Mouse (Mus musculus): ENCODE results near the gene Slc26a3. TPM values are rescaled to one million over a fixed set of nuclear protein-coding genes. Genes with fewer than 3 reads are reported as not detected.
A peak's percentile ranks its signal among the peaks of the same experiment; 100 is the strongest.

Slc26a3 gene
- polyA plus RNA-seq, 2 experiments = 0.02 to 0.18 TPM

- TF ChIP-seq CTCF (IDR thresholded peaks at IDR 0.05; ENCODE audit: low read depth) (no peak), EP300 (IDR thresholded peaks at IDR 0.05; ENCODE audit: low read depth) (no peak)
- H3K9me3 ChIP-seq (ENCODE audit: control insufficient read depth, low read length) = no peaks in the 10 kb centered on the region
- no peak overlapping the region for H3K9ac ChIP-seq (replicated peaks)
- H3K4me1 ChIP-seq (replicated peaks; ENCODE audit: control insufficient read depth in 2 of 2, insufficient read depth in 2 of 2, low read length in 1 of 2) = no peaks in the 10 kb centered on the region
- H3K4me3 ChIP-seq (ENCODE audit: insufficient read depth in 1 of 2, low read depth in 2 of 2, low read length in 2 of 2) = no peak overlapping the region
- no peaks in the 10 kb centered on the region for H3K36me3 ChIP-seq (replicated peaks; ENCODE audit: control insufficient read depth, insufficient read depth, low read depth)
- no peak for ATAC-seq (ENCODE audit: insufficient read depth)
- peak overlapping the region; percentile 28; the same call in 1 of the 2 replicates for H3K4me2 ChIP-seq (ENCODE audit: low read depth)
- no peak overlapping the region for H3K27ac ChIP-seq
- no peaks in the 10 kb centered on the region; the same call in 1 of the 2 replicates for H3K27me3 ChIP-seq (ENCODE audit: control insufficient read depth, insufficient read depth, low read length)
- 3% methylated on average over 11 of the region's 11 CpGs for WGBS (ENCODE audit: insufficient replicate concordance)
- DNase-seq (ENCODE audit: low read depth in 3 of 3, low spot score in 3 of 3) = peak in 1 of 3 experiments; percentile 4
Measured at GRCm38 (mm10) chr12:31444131-31444546, 53.5 kb downstream of the Slc26a3 start.

- no peaks in the 10 kb centered on the region for H3K36me3 ChIP-seq (replicated peaks; ENCODE audit: control insufficient read depth, insufficient read depth, low read depth)
- TF ChIP-seq CTCF (IDR thresholded peaks at IDR 0.05; ENCODE audit: low read depth) (no peak), EP300 (IDR thresholded peaks at IDR 0.05; ENCODE audit: low read depth) (no peak)
- 51% methylated on average over 6 of the region's 6 CpGs for WGBS (ENCODE audit: insufficient replicate concordance)
- no peak for DNase-seq (ENCODE audit: low read depth in 3 of 3, low spot score in 3 of 3)
- H3K4me3 ChIP-seq (ENCODE audit: insufficient read depth in 1 of 2, low read depth in 2 of 2, low read length in 2 of 2) = no peak overlapping the region
- no peaks in the 10 kb centered on the region for H3K4me1 ChIP-seq (replicated peaks; ENCODE audit: control insufficient read depth in 2 of 2, insufficient read depth in 2 of 2, low read length in 1 of 2)
- no peaks in the 10 kb centered on the region; the same call in 1 of the 2 replicates for H3K27me3 ChIP-seq (ENCODE audit: control insufficient read depth, insufficient read depth, low read length)
- no peak overlapping the region for H3K4me2 ChIP-seq (ENCODE audit: low read depth)
- ATAC-seq (ENCODE audit: insufficient read depth) = no peak
- no peak overlapping the region for H3K27ac ChIP-seq
- H3K9ac ChIP-seq (replicated peaks) = no peak overlapping the region
- H3K9me3 ChIP-seq (ENCODE audit: control insufficient read depth, low read length) = no peaks in the 10 kb centered on the region
Measured at GRCm38 (mm10) chr12:31444827-31445226, 54.2 kb downstream of the Slc26a3 start.

- Histone ChIP-seq H3K9me3 (ENCODE audit: control insufficient read depth, low read length) (no peaks in the 10 kb centered on the region), H3K36me3 (replicated peaks; ENCODE audit: control insufficient read depth, insufficient read depth, low read depth) (no peaks in the 10 kb centered on the region), H3K27ac (no peak overlapping the region), H3K4me1 (replicated peaks; ENCODE audit: control insufficient read depth in 2 of 2, insufficient read depth in 2 of 2, low read length in 1 of 2) (no peaks in the 10 kb centered on the region), H3K4me2 (ENCODE audit: low read depth) (no peak overlapping the region), H3K27me3 (ENCODE audit: control insufficient read depth, insufficient read depth, low read length) (no peaks in the 10 kb centered on the region), H3K9ac (replicated peaks) (no peak overlapping the region), H3K4me3 (ENCODE audit: insufficient read depth in 1 of 2, low read depth in 2 of 2, low read length in 2 of 2) (no peak overlapping the region)
- no peak for ATAC-seq (ENCODE audit: insufficient read depth)
- TF ChIP-seq CTCF (IDR thresholded peaks at IDR 0.05; ENCODE audit: low read depth) (no peak), EP300 (IDR thresholded peaks at IDR 0.05; ENCODE audit: low read depth) (no peak)
- 64% methylated on average over 3 of the region's 3 CpGs for WGBS (ENCODE audit: insufficient replicate concordance)
- no peak for DNase-seq (ENCODE audit: low read depth in 3 of 3, low spot score in 3 of 3)
Measured at GRCm38 (mm10) chr12:31449341-31449740, 58.7 kb downstream of the Slc26a3 start.

GRCm38 (mm10) chr12:31456271-31456670 lies 65.6 kb downstream of the Slc26a3 start:
- H3K4me3 ChIP-seq (ENCODE audit: insufficient read depth in 1 of 2, low read depth in 2 of 2, low read length in 2 of 2) = no peak overlapping the region
- no peak for TF ChIP-seq EP300 (IDR thresholded peaks at IDR 0.05; ENCODE audit: low read depth)
- TF ChIP-seq CTCF (IDR thresholded peaks at IDR 0.05; ENCODE audit: low read depth) = no peak
- H3K9me3 ChIP-seq (ENCODE audit: control insufficient read depth, low read length) = no peaks in the 10 kb centered on the region
- H3K4me2 ChIP-seq (ENCODE audit: low read depth) = no peak overlapping the region
- no peak overlapping the region for H3K9ac ChIP-seq (replicated peaks)
- 62% methylated on average over 9 of the region's 9 CpGs for WGBS (ENCODE audit: insufficient replicate concordance)
- H3K27me3 ChIP-seq (ENCODE audit: control insufficient read depth, insufficient read depth, low read length) = no peaks in the 10 kb centered on the region
- H3K36me3 ChIP-seq (replicated peaks; ENCODE audit: control insufficient read depth, insufficient read depth, low read depth) = no peaks in the 10 kb centered on the region
- no peak overlapping the region for H3K27ac ChIP-seq
- DNase-seq (ENCODE audit: low read depth in 3 of 3, low spot score in 3 of 3) = no peak
- H3K4me1 ChIP-seq (replicated peaks; ENCODE audit: control insufficient read depth in 2 of 2, insufficient read depth in 2 of 2, low read length in 1 of 2) = no peaks in the 10 kb centered on the region
- ATAC-seq (ENCODE audit: insufficient read depth) = no peak

GRCm38 (mm10) chr12:31458474-31458873 lies 67.8 kb downstream of the Slc26a3 start:
- WGBS (ENCODE audit: insufficient replicate concordance) = 49% methylated on average over 4 of the region's 4 CpGs
- no peak for DNase-seq (ENCODE audit: low read depth in 3 of 3, low spot score in 3 of 3)

More at GRCm38 (mm10) chr12:31458474-31458873, 67.8 kb downstream of the Slc26a3 start:
- Histone ChIP-seq H3K9me3 (ENCODE audit: control insufficient read depth, low read length) (no peaks in the 10 kb centered on the region), H3K9ac (replicated peaks) (no peak overlapping the region), H3K4me2 (ENCODE audit: low read depth) (no peak overlapping the region), H3K27ac (no peak overlapping the region), H3K4me3 (ENCODE audit: insufficient read depth in 1 of 2, low read depth in 2 of 2, low read length in 2 of 2) (no peak overlapping the region), H3K36me3 (replicated peaks; ENCODE audit: control insufficient read depth, insufficient read depth, low read depth) (no peaks in the 10 kb centered on the region), H3K27me3 (ENCODE audit: control insufficient read depth, insufficient read depth, low read length) (no peaks in the 10 kb centered on the region), H3K4me1 (replicated peaks; ENCODE audit: control insufficient read depth in 2 of 2, insufficient read depth in 2 of 2, low read length in 1 of 2) (no peaks in the 10 kb centered on the region)
- ATAC-seq (ENCODE audit: insufficient read depth) = no peak
- TF ChIP-seq EP300 (IDR thresholded peaks at IDR 0.05; ENCODE audit: low read depth) = no peak
- no peak for TF ChIP-seq CTCF (IDR thresholded peaks at IDR 0.05; ENCODE audit: low read depth)
